Mouse (Mus musculus): ENCODE results near the gene Acly. TPM values are rescaled to one million over a fixed set of nuclear protein-coding genes. Genes with fewer than 3 reads are reported as not detected.
A peak's percentile ranks its signal among the peaks of the same experiment; 100 is the strongest.

Acly gene
- polyA plus RNA-seq, 3 experiments from 2014 or later, result 72.3 to 78.0 (median 76.2) TPM

GRCm38 (mm10) chr11:100505997-100506396, 21.8 kb downstream of the Acly start:
- no peak for ATAC-seq

- ATAC-seq, result no peak
Observed at GRCm38 (mm10) chr11:100504990-100505660, 22.7 kb downstream of the Acly start.

GRCm38 (mm10) chr11:100501321-100501720, 26.5 kb downstream of the Acly start:
- ATAC-seq, result no peak

- ATAC-seq, result no peak
Observed at GRCm38 (mm10) chr11:100500651-100501050, 27.1 kb downstream of the Acly start.

GRCm38 (mm10) chr11:100500241-100500640, 27.6 kb downstream of the Acly start:
- ATAC-seq, result no peak

- ATAC-seq, result no peak
Observed at GRCm38 (mm10) chr11:100493771-100494170, 34.0 kb downstream of the Acly start.

GRCm38 (mm10) chr11:100490951-100491350, 36.8 kb downstream of the Acly start:
- no peak for ATAC-seq

GRCm38 (mm10) chr11:100485801-100486538, 41.8 kb downstream of the Acly start:
- no peak for ATAC-seq

- ATAC-seq, result no peak
Observed at GRCm38 (mm10) chr11:100484461-100484860, 43.3 kb downstream of the Acly start.

GRCm38 (mm10) chr11:100479152-100479551, 48.6 kb downstream of the Acly start:
- no peak for ATAC-seq

GRCm38 (mm10) chr11:100476281-100476680, 51.5 kb downstream of the Acly start:
- no peak for ATAC-seq

- peak; percentile 27 for ATAC-seq
Observed at GRCm38 (mm10) chr11:100472935-100473295, 54.9 kb downstream of the Acly start.

GRCm38 (mm10) chr11:100472197-100472934, 55.4 kb downstream of the Acly start, which contains the start of gene Klhl11:
Gene Klhl11 (minus strand): TSS chr11:100472741.
- peak; percentile 95 for ATAC-seq

- ATAC-seq, result no peak
Observed at GRCm38 (mm10) chr11:100471352-100472196, 56.2 kb downstream of the Acly start.

- ATAC-seq, result no peak
Observed at GRCm38 (mm10) chr11:100465833-100466232, 62.0 kb downstream of the Acly start.

GRCm38 (mm10) chr11:100465229-100465792, 62.5 kb downstream of the Acly start:
- no peak for ATAC-seq

GRCm38 (mm10) chr11:100462699-100463098, 65.1 kb downstream of the Acly start:
- ATAC-seq, result no peak

GRCm38 (mm10) chr11:100457711-100458110, 70.1 kb downstream of the Acly start:
- ATAC-seq, result no peak

- no peak for ATAC-seq
Observed at GRCm38 (mm10) chr11:100457247-100457646, 70.6 kb downstream of the Acly start.

GRCm38 (mm10) chr11:100442625-100443024, 85.2 kb downstream of the Acly start:
- no peak for ATAC-seq

- ATAC-seq, result no peak
Observed at GRCm38 (mm10) chr11:100441797-100442196, 86.0 kb downstream of the Acly start, which contains the start of the genes Nt5c3b and Klhl10. Gene Nt5c3b (minus strand): TSS chr11:100441808. Gene Klhl10 (plus strand): TSS chr11:100441917.
